Mouse (Mus musculus): ENCODE measurements at regions not wholly inside any gene's neighbourhood (a gene's known extent, or its start where the extent isn't known, plus 50 kb on each side); places are given as distances from the start of the nearest gene placed in this dataset.
A peak's percentile ranks its signal among the peaks of the same experiment; 100 is the strongest.

DNA sequence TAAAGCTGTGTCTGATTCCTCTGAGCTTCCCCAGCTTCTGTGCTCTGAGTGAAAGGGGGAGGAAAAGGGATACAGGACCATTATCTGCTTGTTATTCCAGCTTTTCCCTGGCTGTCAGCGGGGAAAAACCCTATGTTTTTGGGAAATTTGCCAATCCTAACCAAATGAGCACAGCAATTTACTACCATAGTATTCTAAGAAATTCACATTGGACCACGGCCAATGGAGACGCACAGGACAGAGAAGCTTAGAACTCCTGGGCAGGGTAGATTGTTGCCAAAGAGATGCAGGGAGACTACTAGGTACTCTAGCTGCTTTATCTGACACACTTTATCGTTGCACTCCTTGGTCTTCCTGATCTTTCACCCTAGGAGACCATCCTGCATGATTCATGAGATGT, 303.2 kb downstream of the Olfm3 start:
- no peak for DNase-seq (ENCODE audit: low read depth)

DNA sequence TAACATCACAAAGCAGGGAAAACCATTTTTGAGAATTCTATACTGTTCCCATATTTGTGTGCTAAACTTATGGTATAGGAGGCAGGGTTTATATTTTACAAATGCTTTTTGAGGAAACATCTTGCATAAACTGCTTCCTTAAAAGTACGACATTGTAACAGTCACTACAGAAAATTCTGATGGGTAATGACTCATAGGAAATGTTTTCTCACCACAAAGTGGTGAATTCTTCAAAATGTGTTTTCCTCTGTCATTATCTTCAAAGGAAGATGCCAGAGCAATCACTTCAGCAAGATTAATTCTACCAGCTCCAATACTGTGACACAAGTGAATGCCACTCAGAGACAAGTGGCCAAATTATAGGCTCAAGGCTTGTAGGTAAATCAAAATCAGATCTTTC, 308.0 kb downstream of the Olfm3 start:
- DNase-seq (ENCODE audit: low read depth): peak; percentile 95

DNA sequence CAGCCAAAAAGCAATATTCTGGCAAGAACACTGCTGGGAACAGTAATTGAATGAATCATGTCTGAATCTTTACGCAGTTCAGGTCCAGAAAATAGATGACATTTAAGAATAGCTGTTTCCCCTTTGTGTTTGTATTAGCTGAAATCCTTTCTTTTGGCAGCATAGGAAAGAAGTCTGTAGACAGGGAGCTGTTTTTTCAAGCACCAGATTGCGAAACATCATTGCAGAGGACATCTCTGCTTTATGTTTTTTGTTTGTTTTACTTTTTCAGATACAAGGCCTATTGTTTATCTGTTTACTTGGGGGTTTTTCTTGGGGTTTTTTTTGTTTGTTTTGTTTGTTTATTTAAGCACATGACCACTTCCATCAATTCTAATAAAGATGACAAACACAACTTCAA, 309.6 kb downstream of the Olfm3 start:
- DNase-seq (ENCODE audit: low read depth): peak; percentile 54

DNA sequence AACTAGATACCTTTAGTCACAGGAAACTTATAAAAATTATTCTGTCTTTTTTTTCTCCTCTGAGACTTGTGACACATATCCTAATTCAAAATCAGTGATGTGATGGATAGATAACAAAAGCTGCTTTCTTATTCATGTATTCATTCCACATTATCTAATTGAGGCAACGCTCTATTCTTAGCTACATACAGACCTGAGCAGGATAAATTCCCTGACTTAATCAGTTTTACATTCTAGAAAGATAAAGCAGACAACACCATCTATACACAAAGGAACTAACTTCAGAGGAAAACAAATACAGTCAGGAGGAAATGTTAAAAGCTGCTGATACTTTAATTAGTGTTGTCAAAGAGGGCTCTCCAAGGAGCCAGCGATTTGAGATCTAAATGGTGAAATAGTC, 336.6 kb downstream of the Olfm3 start:
- no peak for DNase-seq (ENCODE audit: low read depth)

DNA sequence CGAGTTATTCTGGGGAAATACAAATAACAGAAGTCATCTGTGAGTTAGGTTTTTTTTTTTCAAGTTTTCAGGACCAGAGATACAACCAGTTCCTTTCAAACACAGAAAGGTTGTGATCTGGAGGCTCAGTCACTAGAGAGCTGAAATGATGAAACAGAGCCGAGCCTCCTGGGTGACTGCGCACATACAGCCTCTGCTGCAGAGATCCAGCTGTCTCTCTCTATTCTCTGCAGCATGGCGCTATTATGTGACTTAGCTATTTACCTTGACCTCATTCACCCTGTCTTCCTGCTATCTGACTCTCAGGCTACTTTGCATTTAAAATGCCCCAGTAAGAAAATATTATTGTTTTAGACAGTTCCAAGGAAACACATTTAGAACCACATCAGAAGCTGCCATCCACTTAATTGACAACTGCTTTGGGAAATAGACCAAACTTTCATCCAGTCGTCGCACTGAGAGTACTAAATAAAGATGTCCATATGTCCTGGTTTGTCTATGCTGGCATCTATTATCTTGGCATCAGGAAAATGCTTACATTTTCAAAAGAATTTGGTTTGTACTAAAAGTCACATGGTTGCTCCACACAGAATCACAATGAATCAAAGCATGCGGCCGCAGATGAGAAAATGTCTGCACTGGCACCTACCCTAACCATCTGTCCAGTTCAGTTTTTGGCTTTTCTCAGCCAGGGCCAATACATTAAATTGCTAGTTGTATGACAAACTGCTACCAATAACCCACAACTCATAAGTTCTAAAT, 348.9 kb downstream of the Olfm3 start:
- DNase-seq (ENCODE audit: low read depth): no peak

DNA sequence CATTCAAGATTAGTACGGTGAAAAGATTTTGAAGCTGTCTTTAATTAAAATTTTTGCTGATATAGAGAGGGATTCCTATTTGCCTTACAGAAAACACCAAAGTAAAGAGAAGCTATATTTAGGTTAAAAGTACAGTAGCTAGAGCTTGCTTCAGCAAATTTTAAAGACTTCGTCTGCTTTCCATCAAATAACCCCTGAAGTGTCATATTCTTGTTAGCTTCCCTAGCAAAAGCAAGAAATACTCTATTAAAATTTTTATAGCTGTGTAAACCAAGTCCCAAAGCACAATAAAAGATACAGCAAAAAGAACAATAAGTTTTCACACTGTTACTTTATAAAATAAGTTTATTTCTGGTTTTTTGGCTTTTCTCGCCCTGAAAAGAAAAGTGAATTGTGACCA, 372.3 kb downstream of the Olfm3 start:
- DNase-seq (ENCODE audit: low read depth): no peak

DNA sequence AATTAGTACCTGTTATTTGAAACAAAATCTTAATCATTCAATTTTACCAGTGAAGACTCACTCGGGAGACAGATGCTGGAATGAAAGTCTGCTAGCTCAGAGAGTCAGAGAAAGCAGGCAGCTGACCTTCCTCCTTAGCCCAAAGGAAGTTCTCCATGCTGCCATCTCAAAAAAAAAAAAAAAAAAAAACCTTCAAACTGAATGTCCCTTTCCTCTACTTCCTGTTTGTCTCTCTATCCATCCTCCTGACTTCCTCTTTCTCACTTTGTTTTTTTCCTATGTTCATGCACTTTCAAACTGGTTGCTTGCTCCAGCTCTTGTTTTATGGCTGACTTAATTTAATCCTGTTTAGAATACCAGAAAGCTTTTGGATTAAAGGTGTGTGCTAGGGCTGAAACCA, 377.4 kb downstream of the Olfm3 start:
- peak; percentile 5 for DNase-seq (ENCODE audit: low read depth)

DNA sequence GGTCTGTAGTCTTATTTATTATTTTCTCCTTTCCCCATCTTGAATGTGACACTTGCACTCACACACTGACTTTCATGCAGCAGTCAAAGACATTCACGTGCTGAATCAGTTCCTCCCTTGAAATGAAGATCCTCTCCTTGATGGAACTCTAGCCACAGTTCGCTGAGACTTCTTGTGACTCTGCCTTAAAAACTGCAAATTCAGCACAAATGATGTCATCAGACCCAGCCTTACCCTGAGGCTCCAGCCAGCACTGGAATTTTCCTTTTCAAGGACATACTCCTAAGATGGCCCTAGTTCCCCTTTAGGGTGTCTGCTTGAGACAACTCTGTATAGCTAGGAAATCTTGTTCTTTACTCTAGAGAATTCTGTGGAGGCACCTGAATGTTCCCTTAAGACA, 380.6 kb downstream of the Olfm3 start:
- DNase-seq (ENCODE audit: low read depth): no peak
